ENCODE assay signal across 33 mouse cellular contexts in genomic region chr3:23135551-23135950, GRCm38 (mm10).
DNase-seq lines count a peak whose midpoint lies in the region; ATAC-seq and TF ChIP-seq lines count a peak whose summit lies in the region.
"Had no signal": no experiment of that assay in that cellular context is flagged by ENCODE, and none has a peak within 500 bp of the region (broad histone marks: within the 10 kb centered on the region; RNA-seq: fewer than 3 reads in every experiment).

No protein-coding gene starts in this region.

- peak; percentile 43; the same call in 1 of the 2 replicates for ATAC-seq in kidney, embryonic 14.5 days (ENCODE audit: low FRiP score, low TSS enrichment)
- ATAC-seq: activated CD4-positive, CD25-positive, alpha-beta regulatory T cell, adult 4 months; forebrain, embryonic 15.5 days; hindbrain, postnatal 0 days; inflammation-experienced regulatory T-cells, adult 6 months; intestine, embryonic 16.5 days had no signal

- DNase-seq in kidney, adult 2 months, result no peak
- peak; percentile 97 for DNase-seq in Muller cell, postnatal 12 days (ENCODE audit: inconsistent ontology term)
- peak; percentile 24 for DNase-seq in brain, adult 2 months (ENCODE audit: low read depth, low spot score)
- no peak for DNase-seq in adrenal gland, postnatal 4 days (ENCODE audit: low spot score in 2 of 2)
- DNase-seq in left cerebral cortex, adult 8-10 months (ENCODE audit: low spot score in 2 of 2), result no peak
- DNase-seq: adrenal gland, adult 8-10 months; adrenal gland, postnatal 25 days; B cell, adult 2 months; cerebellum, adult 11-12 months; cerebellum, adult 8-10 months; cerebellum, postnatal 10 days; cerebellum, postnatal 36 days; embryo, embryonic 11 days; gastrocnemius, postnatal 10 days; gastrocnemius, postnatal 36 days; heart, adult 2 months; heart, postnatal 14 days; heart, postnatal 4 days had no signal

- 39% methylated on average over 1 of the region's 1 CpGs for WGBS in kidney, embryonic 14.5 days
- 43% methylated on average over 1 of the region's 1 CpGs for WGBS in kidney, adult 2 months

- no peak overlapping the region for H3K9ac ChIP-seq in kidney, embryonic 14.5 days (ENCODE audit: low read depth, low read length)
- H3K9ac ChIP-seq: embryonic facial prominence, embryonic 13.5 days; forebrain, embryonic 12.5 days; forebrain, embryonic 15.5 days; heart, embryonic 13.5 days; hindbrain, embryonic 14.5 days had no signal

- TF ChIP-seq POLR2A in kidney, adult 2 months (IDR thresholded peaks at IDR 0.05; ENCODE audit: low read depth, low read length), result no peak

- no peak overlapping the region for H3K27ac ChIP-seq in kidney, embryonic 14.5 days (ENCODE audit: low read depth, low read length)
- no peak overlapping the region for H3K27ac ChIP-seq in kidney, adult 2 months (ENCODE audit: insufficient read depth, low read depth, low read length)
- H3K27ac ChIP-seq: embryonic facial prominence, embryonic 10.5 days; embryonic facial prominence, embryonic 13.5 days; forebrain, embryonic 12.5 days; forebrain, embryonic 15.5 days; heart, adult 2 months; heart, embryonic 10.5 days; heart, embryonic 13.5 days; hindbrain, embryonic 14.5 days; hindbrain, postnatal 0 days had no signal

- no peaks in the 10 kb centered on the region for H3K9me3 ChIP-seq in kidney, embryonic 14.5 days (ENCODE audit: control insufficient read depth, low read length)
- H3K9me3 ChIP-seq: embryonic facial prominence, embryonic 10.5 days; embryonic facial prominence, embryonic 13.5 days; forebrain, embryonic 12.5 days; forebrain, embryonic 15.5 days; G1E; heart, embryonic 10.5 days; heart, embryonic 13.5 days had no signal

- no peak overlapping the region for H3K4me3 ChIP-seq in kidney, embryonic 14.5 days (ENCODE audit: low read length)
- H3K4me3 ChIP-seq in kidney, adult 2 months (ENCODE audit: insufficient read depth, low read depth, low read length), result no peak overlapping the region
- H3K4me3 ChIP-seq: embryonic facial prominence, embryonic 10.5 days; embryonic facial prominence, embryonic 13.5 days; erythroblast, embryonic 14.5 days; forebrain, embryonic 12.5 days; forebrain, embryonic 15.5 days; heart, adult 2 months; heart, embryonic 10.5 days; heart, embryonic 13.5 days had no signal

- no peak for TF ChIP-seq CTCF in kidney, adult 2 months (conservative IDR thresholded peaks at IDR 0.05; ENCODE audit: insufficient read depth, insufficient read length, low read depth, low read length)

- no peaks in the 10 kb centered on the region for H3K36me3 ChIP-seq in kidney, embryonic 14.5 days (ENCODE audit: control insufficient read depth, insufficient read depth, low read length)
- no peaks in the 10 kb centered on the region for H3K36me3 ChIP-seq in kidney, adult 2 months (ENCODE audit: control insufficient read depth, insufficient read depth, low read length)
- H3K36me3 ChIP-seq: embryonic facial prominence, embryonic 10.5 days; embryonic facial prominence, embryonic 13.5 days; forebrain, embryonic 12.5 days; forebrain, embryonic 15.5 days; G1E; heart, embryonic 10.5 days; heart, embryonic 13.5 days had no signal

- no peaks in the 10 kb centered on the region for H3K4me1 ChIP-seq in kidney, embryonic 14.5 days (ENCODE audit: control insufficient read depth, insufficient read depth, low read length)
- H3K4me1 ChIP-seq in kidney, adult 2 months (ENCODE audit: control insufficient read depth, insufficient read depth, low read length), result no peaks in the 10 kb centered on the region
- H3K4me1 ChIP-seq: embryonic facial prominence, embryonic 10.5 days; embryonic facial prominence, embryonic 13.5 days; forebrain, embryonic 12.5 days; forebrain, embryonic 15.5 days; heart, embryonic 10.5 days; heart, embryonic 13.5 days had no signal

- no peaks in the 10 kb centered on the region for H3K27me3 ChIP-seq in kidney, embryonic 14.5 days (ENCODE audit: control insufficient read depth, insufficient read depth, low read length)
- H3K27me3 ChIP-seq in kidney, adult 2 months (replicated peaks; ENCODE audit: control insufficient read depth, insufficient read depth, low read length), result no peaks in the 10 kb centered on the region
- H3K27me3 ChIP-seq: CH12.LX; embryonic facial prominence, embryonic 13.5 days; forebrain, embryonic 12.5 days; forebrain, embryonic 15.5 days; heart, embryonic 13.5 days had no signal

- H3K4me2 ChIP-seq in kidney, embryonic 14.5 days (replicated peaks; ENCODE audit: low read depth, low read length), result no peak overlapping the region
- H3K4me2 ChIP-seq: embryonic facial prominence, embryonic 13.5 days; forebrain, embryonic 12.5 days; forebrain, embryonic 15.5 days; heart, embryonic 13.5 days; hindbrain, embryonic 14.5 days had no signal

Comparison
In these comparisons a context has a peak if more than half of its experiments do, and no peak if none do; other contexts are left out.
1. DNase-seq: peak in Muller cell, postnatal 12 days (single experiment) and brain, adult 2 months (single experiment); none in kidney, adult 2 months (single experiment), adrenal gland, postnatal 4 days (0 of 2) and left cerebral cortex, adult 8-10 months (0 of 2).